Mouse (Mus musculus): ENCODE data around the gene Meox1. TPM values are rescaled to one million over a fixed set of nuclear protein-coding genes. Genes with fewer than 3 reads are reported as not detected.

Meox1 gene
- polyA plus RNA-seq, 1 experiment from 2014 or later, result 15.2 TPM

GRCm38 (mm10) chr11:101871435-101871834 is 22.7 kb downstream of the Meox1 start:
- Histone ChIP-seq H3K9ac (replicated peaks; ENCODE audit: low read length) (no peak overlapping the region), H3K27me3 (ENCODE audit: insufficient read depth, low read length) (no peaks in the 10 kb centered on the region), H3K27ac (ENCODE audit: low read length) (no peak overlapping the region), H3K4me2 (replicated peaks; ENCODE audit: low read depth, low read length) (no peak overlapping the region), H3K9me3 (ENCODE audit: low read length) (no peaks in the 10 kb centered on the region), H3K4me1 (ENCODE audit: insufficient read depth, low read length) (peaks cover 34% of the 10 kb centered on the region), H3K4me3 (ENCODE audit: low read length) (no peak overlapping the region), H3K36me3 (ENCODE audit: insufficient read depth, low read length) (no peaks in the 10 kb centered on the region)
- no peak for ATAC-seq (ENCODE audit: low FRiP score, low TSS enrichment)
- 38% methylated on average over 6 of the region's 6 CpGs for WGBS

- no peak for ATAC-seq (ENCODE audit: low FRiP score, low TSS enrichment)
- Histone ChIP-seq H3K36me3 (ENCODE audit: insufficient read depth, low read length) (no peaks in the 10 kb centered on the region), H3K4me3 (ENCODE audit: low read length) (no peak overlapping the region), H3K4me1 (ENCODE audit: insufficient read depth, low read length) (peaks cover 34% of the 10 kb centered on the region), H3K4me2 (replicated peaks; ENCODE audit: low read depth, low read length) (no peak overlapping the region), H3K27ac (ENCODE audit: low read length) (no peak overlapping the region), H3K27me3 (ENCODE audit: insufficient read depth, low read length) (no peaks in the 10 kb centered on the region), H3K9me3 (ENCODE audit: low read length) (no peaks in the 10 kb centered on the region), H3K9ac (replicated peaks; ENCODE audit: low read length) (no peak overlapping the region; the same call in 1 of the 2 replicates)
- WGBS, result 51% methylated on average over 18 of the region's 18 CpGs
Observed at GRCm38 (mm10) chr11:101870067-101870765, 24.0 kb downstream of the Meox1 start.

- H3K4me3 ChIP-seq (ENCODE audit: low read length), result no peak overlapping the region
- 32% methylated on average over 12 of the region's 12 CpGs for WGBS
- no peaks in the 10 kb centered on the region for H3K27me3 ChIP-seq (ENCODE audit: insufficient read depth, low read length)
- H3K27ac ChIP-seq (ENCODE audit: low read length), result no peak overlapping the region
- no peak overlapping the region for H3K9ac ChIP-seq (replicated peaks; ENCODE audit: low read length)
- peaks cover 26% of the 10 kb centered on the region for H3K4me1 ChIP-seq (ENCODE audit: insufficient read depth, low read length)
- H3K9me3 ChIP-seq (ENCODE audit: low read length), result no peaks in the 10 kb centered on the region
- H3K4me2 ChIP-seq (replicated peaks; ENCODE audit: low read depth, low read length), result no peak overlapping the region
- no peaks in the 10 kb centered on the region for H3K36me3 ChIP-seq (ENCODE audit: insufficient read depth, low read length)
- ATAC-seq (ENCODE audit: low FRiP score, low TSS enrichment), result no peak
Observed at GRCm38 (mm10) chr11:101867513-101868052, 26.6 kb downstream of the Meox1 start.

- H3K4me3 ChIP-seq (ENCODE audit: low read length), result no peak overlapping the region
- H3K9me3 ChIP-seq (ENCODE audit: low read length), result no peaks in the 10 kb centered on the region
- H3K4me2 ChIP-seq (replicated peaks; ENCODE audit: low read depth, low read length), result no peak overlapping the region
- H3K9ac ChIP-seq (replicated peaks; ENCODE audit: low read length), result no peak overlapping the region
- no peak for ATAC-seq (ENCODE audit: low FRiP score, low TSS enrichment)
- 0 out of 2 replicates have a peak, but pooled peaks cover 3% of the 10 kb centered on the region for H3K27me3 ChIP-seq (ENCODE audit: insufficient read depth, low read length)
- peaks cover 8% of the 10 kb centered on the region; the same call in 1 of the 2 replicates for H3K4me1 ChIP-seq (ENCODE audit: insufficient read depth, low read length)
- H3K36me3 ChIP-seq (ENCODE audit: insufficient read depth, low read length), result no peaks in the 10 kb centered on the region
- WGBS, result 15% methylated on average over 5 of the region's 5 CpGs
- H3K27ac ChIP-seq (ENCODE audit: low read length), result no peak overlapping the region
Observed at GRCm38 (mm10) chr11:101858742-101859141, 35.4 kb downstream of the Meox1 start.

GRCm38 (mm10) chr11:101855950-101856712 is 38.0 kb downstream of the Meox1 start:
- Histone ChIP-seq H3K4me1 (ENCODE audit: insufficient read depth, low read length) (peaks cover 8% of the 10 kb centered on the region; the same call in 1 of the 2 replicates), H3K9me3 (ENCODE audit: low read length) (no peaks in the 10 kb centered on the region), H3K36me3 (ENCODE audit: insufficient read depth, low read length) (no peaks in the 10 kb centered on the region), H3K4me3 (ENCODE audit: low read length) (no peak overlapping the region), H3K9ac (replicated peaks; ENCODE audit: low read length) (no peak overlapping the region), H3K27me3 (ENCODE audit: insufficient read depth, low read length) (0 out of 2 replicates have a peak, but pooled peaks cover 3% of the 10 kb centered on the region), H3K27ac (ENCODE audit: low read length) (no peak overlapping the region), H3K4me2 (replicated peaks; ENCODE audit: low read depth, low read length) (no peak overlapping the region)
- peak; percentile 15; the same call in 1 of the 2 replicates for ATAC-seq (ENCODE audit: low FRiP score, low TSS enrichment)
- 43% methylated on average over 9 of the region's 9 CpGs for WGBS

GRCm38 (mm10) chr11:101851042-101851441 is 43.1 kb downstream of the Meox1 start:
- ATAC-seq (ENCODE audit: low FRiP score, low TSS enrichment), result no peak
- Histone ChIP-seq H3K9me3 (ENCODE audit: low read length) (no peaks in the 10 kb centered on the region), H3K4me2 (replicated peaks; ENCODE audit: low read depth, low read length) (no peak overlapping the region), H3K27me3 (ENCODE audit: insufficient read depth, low read length) (no peaks in the 10 kb centered on the region), H3K27ac (ENCODE audit: low read length) (no peak overlapping the region), H3K4me3 (ENCODE audit: low read length) (no peak overlapping the region), H3K9ac (replicated peaks; ENCODE audit: low read length) (no peak overlapping the region), H3K4me1 (ENCODE audit: insufficient read depth, low read length) (no peaks in the 10 kb centered on the region; the same call in 1 of the 2 replicates), H3K36me3 (ENCODE audit: insufficient read depth, low read length) (no peaks in the 10 kb centered on the region)
- 70% methylated on average over 7 of the region's 7 CpGs for WGBS

- H3K9ac ChIP-seq (replicated peaks; ENCODE audit: low read length), result no peak overlapping the region
- no peaks in the 10 kb centered on the region for H3K4me1 ChIP-seq (ENCODE audit: insufficient read depth, low read length)
- H3K27me3 ChIP-seq (ENCODE audit: insufficient read depth, low read length), result no peaks in the 10 kb centered on the region
- ATAC-seq (ENCODE audit: low FRiP score, low TSS enrichment), result no peak
- 68% methylated on average over 4 of the region's 4 CpGs for WGBS
- H3K27ac ChIP-seq (ENCODE audit: low read length), result no peak overlapping the region
- peaks cover 2% of the 10 kb centered on the region; the same call in 1 of the 2 replicates for H3K9me3 ChIP-seq (ENCODE audit: low read length)
- H3K36me3 ChIP-seq (ENCODE audit: insufficient read depth, low read length), result no peaks in the 10 kb centered on the region
- no peak overlapping the region for H3K4me2 ChIP-seq (replicated peaks; ENCODE audit: low read depth, low read length)
- no peak overlapping the region for H3K4me3 ChIP-seq (ENCODE audit: low read length)
Observed at GRCm38 (mm10) chr11:101849286-101849685, 44.9 kb downstream of the Meox1 start.

GRCm38 (mm10) chr11:101847509-101847908 is 46.7 kb downstream of the Meox1 start:
- Histone ChIP-seq H3K36me3 (ENCODE audit: insufficient read depth, low read length) (no peaks in the 10 kb centered on the region), H3K4me1 (ENCODE audit: insufficient read depth, low read length) (no peaks in the 10 kb centered on the region), H3K27me3 (ENCODE audit: insufficient read depth, low read length) (no peaks in the 10 kb centered on the region), H3K4me3 (ENCODE audit: low read length) (no peak overlapping the region), H3K27ac (ENCODE audit: low read length) (no peak overlapping the region), H3K9ac (replicated peaks; ENCODE audit: low read length) (no peak overlapping the region), H3K9me3 (ENCODE audit: low read length) (peaks cover 2% of the 10 kb centered on the region; the same call in 1 of the 2 replicates), H3K4me2 (replicated peaks; ENCODE audit: low read depth, low read length) (no peak overlapping the region)
- 90% methylated on average over 5 of the region's 5 CpGs for WGBS
- ATAC-seq (ENCODE audit: low FRiP score, low TSS enrichment), result no peak

- ATAC-seq (ENCODE audit: low FRiP score, low TSS enrichment), result peak; percentile 16; the same call in 1 of the 2 replicates
- Histone ChIP-seq H3K9me3 (ENCODE audit: low read length) (peaks cover 2% of the 10 kb centered on the region; the same call in 1 of the 2 replicates), H3K4me1 (ENCODE audit: insufficient read depth, low read length) (peaks cover 5% of the 10 kb centered on the region; the same call in 1 of the 2 replicates), H3K36me3 (ENCODE audit: insufficient read depth, low read length) (no peaks in the 10 kb centered on the region), H3K9ac (replicated peaks; ENCODE audit: low read length) (no peak overlapping the region), H3K4me2 (replicated peaks; ENCODE audit: low read depth, low read length) (no peak overlapping the region), H3K27me3 (ENCODE audit: insufficient read depth, low read length) (no peaks in the 10 kb centered on the region), H3K27ac (ENCODE audit: low read length) (peak overlapping the region; percentile 81), H3K4me3 (ENCODE audit: low read length) (no peak overlapping the region)
- WGBS, result 71% methylated on average over 3 of the region's 3 CpGs
Observed at GRCm38 (mm10) chr11:101842773-101843163, 51.4 kb downstream of the Meox1 start.

Data from kidney, embryonic 16.5 days (tissue).